Mouse (Mus musculus) kidney, postnatal 0 days (tissue): Measurements from ENCODE around the gene Fezf1. TPM values are rescaled to one million over a fixed set of nuclear protein-coding genes. Genes with fewer than 3 reads are reported as not detected.
A peak's percentile ranks its signal among the peaks of the same experiment; 100 is the strongest.

Experiments
- ATAC-seq: fragments of 200-750 bp; cut with Nextera tagmentation; replicated peaks from 2 replicates; pipeline ENCODE4 v1.8.0; 2017; ENCODE audit warnings: low read depth, moderate number of reproducible peaks, moderate TSS enrichment, moderate library complexity; ENCODE audit not compliant: low FRiP score
- DNase-seq: peaks from one replicate; pipeline ENCODE4 v3.0.0-alpha.2; 2016; ENCODE audit warnings: low spot score
- H3K27ac ChIP-seq: fragments of 300-500 bp; sonication (generic); 2 replicates; pipeline ENCODE4 v1.5.1; 2014; ENCODE audit warnings: mild to moderate bottlenecking
- H3K27me3 ChIP-seq: fragments of 300-500 bp; sonication (generic); 2 replicates; pipeline ENCODE4 v1.6.1; 2014; ENCODE audit warnings: low read length, mixed read lengths; ENCODE audit not compliant: insufficient read depth
- H3K36me3 ChIP-seq: fragments of 300-500 bp; sonication (generic); 2 replicates; pipeline ENCODE4 v1.6.1; 2014; ENCODE audit warnings: low read length, mixed read lengths; ENCODE audit not compliant: insufficient read depth
- H3K4me1 ChIP-seq: fragments of 300-500 bp; sonication (generic); replicated peaks from 2 replicates; pipeline ENCODE4 v1.6.1; 2014; ENCODE audit warnings: antibody characterized with exemption, low read length, mixed read lengths; ENCODE audit not compliant: insufficient read depth
- H3K4me2 ChIP-seq: fragments of 300-500 bp; sonication (generic); 2 replicates; pipeline ENCODE4 v1.6.1; 2014; ENCODE audit warnings: mild to moderate bottlenecking, low read length, moderate library complexity, mixed read lengths
- H3K4me3 ChIP-seq: fragments of 300-500 bp; sonication (generic); replicated peaks from 2 replicates; pipeline ENCODE4 v1.5.1; 2014; ENCODE audit warnings: low read depth, low read length
- H3K9ac ChIP-seq: fragments of 300-500 bp; sonication (generic); 2 replicates; pipeline ENCODE4 v1.6.1; 2014; ENCODE audit warnings: low read depth, low read length
- H3K9me3 ChIP-seq: fragments of 300-500 bp; sonication (generic); replicated peaks from 2 replicates; pipeline ENCODE4 v1.6.1; 2016; ENCODE audit warnings: low read length, inconsistent platforms, mixed read lengths
- CTCF ChIP-seq: IDR thresholded peaks from 2 replicates; pipeline ENCODE4 v1.5.1; 2016; ENCODE audit warnings: antibody characterized with exemption, low read depth, mild to moderate bottlenecking, moderate library complexity
- WGBS: fragments of 180-500 bp; shearing (Covaris S2); extraction: QIAGEN DNeasy Blood & Tissue Kit; methylation state at CpG from one replicate; pipeline ENCODE4 v1.1.7; 2014; 5-methylcytosine and 5-hydroxymethylcytosine counted together
- polyA plus RNA-seq: library from polyadenylated mRNA; unstranded; fragments of >200 nt; fragmentation: Nextera tagmentation; extraction: Ambion mirVana; gene quantifications from 2 replicates; pipeline ENCODE4 v1.2.1, GENCODE M21; 2015

The Fezf1 gene
- polyA plus RNA-seq, 1 experiment from 2014 or later: not detected

- 2% methylated on average over 43 of the region's 43 CpGs for WGBS
- no peak for TF ChIP-seq CTCF
These were observed 5.5 kb upstream of the Fezf1 start for GRCm38 (mm10) chr6:23253353-23254311.

GRCm38 (mm10) chr6:23252196-23253135 is 4.3 kb upstream of the Fezf1 start:
- Histone ChIP-seq H3K4me3 (no peak overlapping the region), H3K4me1 (peaks cover 13% of the 10 kb centered on the region; the same call in 1 of the 2 replicates), H3K27me3 (peaks cover 87% of the 10 kb centered on the region), H3K9me3 (no peaks in the 10 kb centered on the region), H3K4me2 (no peak overlapping the region), H3K36me3 (no peaks in the 10 kb centered on the region), H3K27ac (no peak overlapping the region), H3K9ac (no peak overlapping the region)
- 3% methylated on average over 20 of the region's 20 CpGs for WGBS
- ATAC-seq: no peak
- TF ChIP-seq CTCF: no peak
- no peak for DNase-seq

More at GRCm38 (mm10) chr6:23253353-23254311, 5.5 kb upstream of the Fezf1 start:
- no peak for DNase-seq
- Histone ChIP-seq H3K27me3 (peaks cover 87% of the 10 kb centered on the region), H3K4me3 (no peak overlapping the region), H3K9ac (no peak overlapping the region), H3K9me3 (no peaks in the 10 kb centered on the region), H3K36me3 (no peaks in the 10 kb centered on the region), H3K27ac (no peak overlapping the region), H3K4me2 (no peak overlapping the region), H3K4me1 (peaks cover 5% of the 10 kb centered on the region; the same call in 1 of the 2 replicates)
- peak; percentile 43 for ATAC-seq

- Histone ChIP-seq H3K4me2 (no peak overlapping the region), H3K27ac (no peak overlapping the region), H3K4me1 (peaks cover 13% of the 10 kb centered on the region; the same call in 1 of the 2 replicates), H3K9ac (no peak overlapping the region), H3K27me3 (peaks cover 91% of the 10 kb centered on the region), H3K9me3 (no peaks in the 10 kb centered on the region), H3K4me3 (no peak overlapping the region), H3K36me3 (no peaks in the 10 kb centered on the region)
- 6% methylated on average over 3 of the region's 3 CpGs for WGBS
- no peak for ATAC-seq
- DNase-seq: no peak
- no peak for TF ChIP-seq CTCF
These were observed 3.3 kb upstream of the Fezf1 start for GRCm38 (mm10) chr6:23251431-23251830.

DNA sequence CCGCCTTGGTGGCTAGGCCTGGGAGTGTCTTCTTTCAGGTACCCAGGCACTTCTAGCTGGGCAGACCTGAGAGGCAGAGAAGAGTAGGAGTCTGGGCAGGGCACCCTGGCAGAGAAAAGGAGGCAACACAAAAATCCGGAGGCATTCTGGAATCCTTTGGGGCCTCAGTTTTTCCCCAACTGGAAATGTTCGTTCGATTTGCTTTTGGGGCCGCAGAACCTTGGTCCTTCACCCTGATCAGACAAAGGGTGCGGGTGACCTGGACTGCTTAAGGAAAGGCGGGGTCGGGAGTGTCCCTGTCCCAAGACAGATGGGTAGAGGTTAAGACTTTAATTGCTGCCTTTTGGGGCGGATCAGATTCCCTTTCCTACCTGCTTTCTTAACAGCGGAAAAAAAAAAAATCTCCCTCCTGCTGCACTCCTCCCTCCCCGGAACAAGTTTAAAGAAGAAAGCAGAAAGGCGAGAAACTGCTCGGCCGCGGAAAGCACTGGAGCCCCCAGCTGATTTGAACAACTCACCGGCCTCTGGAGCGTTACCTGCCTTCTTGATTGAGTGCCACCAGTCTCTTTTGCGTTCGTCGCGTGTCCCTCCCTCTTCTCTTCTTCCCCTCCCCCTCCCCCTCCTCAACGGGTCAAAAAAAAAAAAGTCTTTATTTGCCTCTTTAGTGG is 2.3 kb upstream of the Fezf1 start:
- no peak for TF ChIP-seq CTCF
- ATAC-seq (no peak), DNase-seq (no peak)
- 2% methylated on average over 22 of the region's 22 CpGs for WGBS
- Histone ChIP-seq H3K27ac (no peak overlapping the region), H3K4me3 (no peak overlapping the region), H3K27me3 (peaks cover 91% of the 10 kb centered on the region), H3K4me1 (peaks cover 13% of the 10 kb centered on the region; the same call in 1 of the 2 replicates), H3K4me2 (no peak overlapping the region), H3K36me3 (no peaks in the 10 kb centered on the region), H3K9ac (no peak overlapping the region), H3K9me3 (no peaks in the 10 kb centered on the region)

GRCm38 (mm10) chr6:23249616-23250287 is 1.6 kb upstream of the Fezf1 start:
- DNase-seq: no peak
- no peak overlapping the region for H3K27ac ChIP-seq
- H3K4me1 ChIP-seq: peaks cover 13% of the 10 kb centered on the region; the same call in 1 of the 2 replicates
- no peak overlapping the region for H3K9ac ChIP-seq
- H3K36me3 ChIP-seq: no peaks in the 10 kb centered on the region
- 1% methylated on average over 29 of the region's 29 CpGs for WGBS
- H3K9me3 ChIP-seq: no peaks in the 10 kb centered on the region
- TF ChIP-seq CTCF: peak; percentile 40
- H3K27me3 ChIP-seq: peaks cover 87% of the 10 kb centered on the region
- ATAC-seq: peak; percentile 61
- peak overlapping the region; percentile 24 for H3K4me3 ChIP-seq
- H3K4me2 ChIP-seq: peak overlapping the region; percentile 58
